Mouse (Mus musculus) myocyte (in vitro differentiated cells): ENCODE measurements around the gene Carnmt1. TPM values are rescaled to one million over a fixed set of nuclear protein-coding genes. Genes with fewer than 3 reads are reported as not detected.

Experiments
- H3K27me3 ChIP-seq: one replicate; pipeline ENCODE4 v1.6.1; 2011; ENCODE audit not compliant: control insufficient read depth, insufficient read depth, insufficient read length
- H3K36me3 ChIP-seq: one replicate; pipeline ENCODE4 v1.6.1; 2011; ENCODE audit not compliant: control insufficient read depth, insufficient read depth
- H3K4me2 ChIP-seq: one replicate; pipeline ENCODE4 v1.6.1; 2011; ENCODE audit warnings: low read depth, control low read depth
- H3K4me3 ChIP-seq: one replicate; pipeline ENCODE4 v1.5.1; 2011; ENCODE audit warnings: mild to moderate bottlenecking, control low read depth, moderate library complexity
- H3K79me2 ChIP-seq: one replicate; pipeline ENCODE4 v1.6.1; 2011; ENCODE audit not compliant: control insufficient read depth, insufficient read depth
- H3ac ChIP-seq: one replicate; pipeline ENCODE4 v1.6.1; 2011; ENCODE audit not compliant: control insufficient read depth, insufficient read length
- CEBPB ChIP-seq: IDR thresholded peaks from 2 replicates; pipeline ENCODE4 v1.6.1; 2011; ENCODE audit warnings: mild to moderate bottlenecking, moderate library complexity; ENCODE audit not compliant: poor library complexity, insufficient read depth, severe bottlenecking
- E2F4 ChIP-seq: IDR thresholded peaks from one replicate; pipeline ENCODE4 v1.6.1; 2011; ENCODE audit warnings: mild to moderate bottlenecking, control low read depth, moderate library complexity; ENCODE audit not compliant: insufficient read depth
- MAX ChIP-seq: IDR thresholded peaks from one replicate; pipeline ENCODE4 v1.6.1; 2011; ENCODE audit warnings: low read depth, mild to moderate bottlenecking, control low read depth
- MYOD1 ChIP-seq, 3 experiments: IDR thresholded peaks; one replicate each; pipeline ENCODE4 v1.6.1; 2011; ENCODE audit warnings: control low read depth in 2 of 3, low read depth in 2 of 3, mild to moderate bottlenecking in 2 of 3, moderate library complexity in 1 of 3; ENCODE audit not compliant: insufficient read length in 2 of 3, control insufficient read depth in 1 of 3
- MYOG ChIP-seq, 3 experiments: IDR thresholded peaks; one replicate each; pipeline ENCODE4 v1.6.1; 2011; ENCODE audit warnings: control low read depth in 2 of 3, low read depth in 2 of 3, mild to moderate bottlenecking in 2 of 3; ENCODE audit not compliant: insufficient read length in 2 of 3, control insufficient read depth in 1 of 3, insufficient read depth in 1 of 3
- POLR2A ChIP-seq: IDR thresholded peaks from one replicate; pipeline ENCODE4 v1.6.1; 2011; ENCODE audit warnings: low read depth, mild to moderate bottlenecking, control low read depth, moderate library complexity; ENCODE audit not compliant: insufficient read length
- POLR2AphosphoS2 ChIP-seq: IDR thresholded peaks from one replicate; pipeline ENCODE4 v1.6.1; 2011; ENCODE audit warnings: low read depth, control low read depth; ENCODE audit not compliant: insufficient read length
- REST ChIP-seq: IDR thresholded peaks from one replicate; pipeline ENCODE4 v1.6.1; 2011; ENCODE audit warnings: mild to moderate bottlenecking, control low read depth, moderate library complexity; ENCODE audit not compliant: insufficient read depth, insufficient read length
- SRF ChIP-seq: IDR thresholded peaks from one replicate; pipeline ENCODE4 v1.6.1; 2011; ENCODE audit warnings: low read depth; ENCODE audit not compliant: control insufficient read depth, insufficient read length
- TCF12 ChIP-seq: IDR thresholded peaks from one replicate; pipeline ENCODE4 v1.6.1; 2011; ENCODE audit warnings: mild to moderate bottlenecking, control low read depth; ENCODE audit not compliant: poor library complexity, insufficient read depth, severe bottlenecking
- TCF3 ChIP-seq: IDR thresholded peaks from one replicate; pipeline ENCODE4 v1.6.1; 2011; ENCODE audit warnings: low read depth, control low read depth; ENCODE audit not compliant: insufficient read length
- USF1 ChIP-seq: IDR thresholded peaks from one replicate; pipeline ENCODE4 v1.6.1; 2011; ENCODE audit warnings: low read depth, mild to moderate bottlenecking, control low read depth, moderate library complexity
- polyA plus RNA-seq: library from polyadenylated mRNA; unstranded; fragments of >200 nt; fragmentation: generic; extraction: Trizol; gene quantifications from one replicate; pipeline ENCODE4 v1.2.1, GENCODE M21; 2012; ENCODE audit warnings: missing spikeins

Gene Carnmt1
- polyA plus RNA-seq, 1 experiment = 6.1 TPM

- Histone ChIP-seq H3K36me3 (peaks cover 17% of the 10 kb centered on the region), H3K27me3 (no peaks in the 10 kb centered on the region), H3K79me2 (peaks cover 50% of the 10 kb centered on the region), H3K4me3 (no peak overlapping the region), H3ac (no peak overlapping the region), H3K4me2 (peak overlapping the region; percentile 95)
- no peak for TF ChIP-seq POLR2A
- TF ChIP-seq USF1 = no peak
- no peak for TF ChIP-seq E2F4
- TF ChIP-seq POLR2AphosphoS2 = no peak
- TF ChIP-seq CEBPB = no peak
- TF ChIP-seq MAX = no peak
- no peak for TF ChIP-seq SRF
Measured at GRCm38 (mm10) chr19:18716374-18716773, 45.8 kb downstream of the Carnmt1 start.

GRCm38 (mm10) chr19:18720337-18720736, 49.8 kb downstream of the Carnmt1 start:
- Histone ChIP-seq H3K79me2 (peaks cover 31% of the 10 kb centered on the region), H3ac (no peak overlapping the region), H3K4me3 (no peak overlapping the region), H3K27me3 (no peaks in the 10 kb centered on the region), H3K36me3 (peaks cover 12% of the 10 kb centered on the region), H3K4me2 (no peak overlapping the region)
- TF ChIP-seq SRF (no peak), USF1 (no peak), MYOD1 (IDR thresholded peaks at IDR 0.05; ENCODE audit: control insufficient read depth in 1 of 3, insufficient read length in 2 of 3, low read depth in 2 of 3) (no peak), TCF12 (no peak), MAX (no peak), MYOG (IDR thresholded peaks at IDR 0.05; ENCODE audit: control insufficient read depth in 1 of 3, insufficient read depth in 1 of 3, insufficient read length in 2 of 3, low read depth in 2 of 3) (no peak), E2F4 (no peak), TCF3 (no peak), REST (no peak)

- H3K79me2 ChIP-seq = no peaks in the 10 kb centered on the region
- no peak overlapping the region for H3K4me2 ChIP-seq
- no peaks in the 10 kb centered on the region for H3K36me3 ChIP-seq
- TF ChIP-seq POLR2A = no peak
- TF ChIP-seq USF1 = no peak
- TF ChIP-seq SRF = no peak
- no peak for TF ChIP-seq POLR2AphosphoS2
- no peak for TF ChIP-seq MYOG (IDR thresholded peaks at IDR 0.05; ENCODE audit: control insufficient read depth in 1 of 3, insufficient read depth in 1 of 3, insufficient read length in 2 of 3, low read depth in 2 of 3)
- no peak for TF ChIP-seq CEBPB
- no peak for TF ChIP-seq MYOD1 (IDR thresholded peaks at IDR 0.05; ENCODE audit: control insufficient read depth in 1 of 3, insufficient read length in 2 of 3, low read depth in 2 of 3)
- no peak for TF ChIP-seq E2F4
- TF ChIP-seq TCF3 = no peak
- H3K27me3 ChIP-seq = no peaks in the 10 kb centered on the region
- no peak overlapping the region for H3K4me3 ChIP-seq
- no peak overlapping the region for H3ac ChIP-seq
Measured at GRCm38 (mm10) chr19:18725186-18725585, 54.6 kb downstream of the Carnmt1 start.

- TF ChIP-seq MYOG (IDR thresholded peaks at IDR 0.05; ENCODE audit: control insufficient read depth in 1 of 3, insufficient read depth in 1 of 3, insufficient read length in 2 of 3, low read depth in 2 of 3) = no peak
- TF ChIP-seq REST = no peak
- TF ChIP-seq CEBPB = no peak
- TF ChIP-seq POLR2A = no peak
- TF ChIP-seq TCF12 = no peak
- no peak for TF ChIP-seq MYOD1 (IDR thresholded peaks at IDR 0.05; ENCODE audit: control insufficient read depth in 1 of 3, insufficient read length in 2 of 3, low read depth in 2 of 3)
- TF ChIP-seq POLR2AphosphoS2 = no peak
- no peak for TF ChIP-seq SRF
- no peak for TF ChIP-seq TCF3
- no peak for TF ChIP-seq E2F4
- TF ChIP-seq USF1 = no peak
- TF ChIP-seq MAX = no peak
- no peaks in the 10 kb centered on the region for H3K79me2 ChIP-seq
Measured at GRCm38 (mm10) chr19:18730255-18730654, 59.7 kb downstream of the Carnmt1 start.

DNA sequence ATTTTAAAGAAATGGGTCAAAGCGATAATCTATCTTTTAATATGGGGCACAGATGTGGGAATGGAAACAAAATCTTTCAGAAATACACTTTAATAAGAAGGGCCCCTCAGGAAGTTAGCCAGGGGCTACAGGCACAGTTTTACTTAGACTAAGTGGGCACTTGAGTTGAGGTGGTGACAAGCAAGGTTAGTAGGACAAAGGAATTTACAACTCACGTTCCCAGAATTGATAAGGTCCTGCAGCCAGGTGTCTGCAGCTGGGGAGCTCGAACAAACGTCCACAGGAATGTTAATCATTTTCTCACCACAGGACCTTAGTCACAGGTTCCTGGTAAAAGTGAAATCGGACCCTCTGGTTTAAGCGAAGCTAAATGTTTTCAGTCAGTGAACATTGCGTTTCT, 60.5 kb downstream of the Carnmt1 start:
- H3ac ChIP-seq = no peak overlapping the region
- H3K4me2 ChIP-seq = no peak overlapping the region
- H3K4me3 ChIP-seq = no peak overlapping the region
- no peaks in the 10 kb centered on the region for H3K36me3 ChIP-seq
- TF ChIP-seq POLR2A (no peak), MYOG (IDR thresholded peaks at IDR 0.05; ENCODE audit: control insufficient read depth in 1 of 3, insufficient read depth in 1 of 3, insufficient read length in 2 of 3, low read depth in 2 of 3) (no peak), REST (no peak), SRF (no peak), MYOD1 (IDR thresholded peaks at IDR 0.05; ENCODE audit: control insufficient read depth in 1 of 3, insufficient read length in 2 of 3, low read depth in 2 of 3) (no peak), E2F4 (no peak), TCF3 (no peak), POLR2AphosphoS2 (no peak), CEBPB (no peak), MAX (no peak), TCF12 (no peak), USF1 (no peak)
- no peaks in the 10 kb centered on the region for H3K27me3 ChIP-seq
- no peaks in the 10 kb centered on the region for H3K79me2 ChIP-seq

More at GRCm38 (mm10) chr19:18730255-18730654, 59.7 kb downstream of the Carnmt1 start:
- Histone ChIP-seq H3ac (no peak overlapping the region), H3K4me3 (no peak overlapping the region), H3K36me3 (no peaks in the 10 kb centered on the region), H3K4me2 (no peak overlapping the region), H3K27me3 (no peaks in the 10 kb centered on the region)

DNA sequence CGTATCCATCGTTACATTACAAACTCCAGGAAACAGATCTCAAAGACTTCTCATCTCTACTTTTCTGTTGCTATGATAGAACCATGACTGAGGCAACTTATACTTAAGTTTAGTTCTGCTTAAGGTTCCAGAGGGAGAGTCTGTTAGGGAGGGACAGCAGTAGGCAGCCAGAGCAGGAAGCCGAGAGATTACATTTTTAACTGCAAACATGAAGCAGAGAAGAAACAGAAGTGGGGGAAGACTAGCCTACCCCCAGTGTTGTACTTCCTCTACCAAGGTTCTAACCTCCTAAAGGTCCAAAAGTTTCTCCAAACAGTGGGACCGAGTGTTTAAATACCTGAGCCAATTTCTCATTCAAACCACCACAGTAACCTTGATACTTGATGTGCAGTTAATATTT, 65.3 kb downstream of the Carnmt1 start:
- no peak overlapping the region for H3ac ChIP-seq
- no peaks in the 10 kb centered on the region for H3K79me2 ChIP-seq
- no peak overlapping the region for H3K4me2 ChIP-seq
- no peaks in the 10 kb centered on the region for H3K27me3 ChIP-seq
- TF ChIP-seq REST (no peak), MYOG (IDR thresholded peaks at IDR 0.05; ENCODE audit: control insufficient read depth in 1 of 3, insufficient read depth in 1 of 3, insufficient read length in 2 of 3, low read depth in 2 of 3) (no peak), MYOD1 (IDR thresholded peaks at IDR 0.05; ENCODE audit: control insufficient read depth in 1 of 3, insufficient read length in 2 of 3, low read depth in 2 of 3) (no peak), E2F4 (no peak), TCF12 (no peak), POLR2AphosphoS2 (no peak), USF1 (no peak)
- H3K4me3 ChIP-seq = no peak overlapping the region
- H3K36me3 ChIP-seq = no peaks in the 10 kb centered on the region
